Mouse (Mus musculus) hindlimb bud, embryonic 11.5 days (tissue): ENCODE measurements at regions not wholly inside any gene's neighbourhood (a gene's known extent, or its start where the extent isn't known, plus 50 kb on each side); places are given as distances from the start of the nearest gene placed in this dataset.

ENCODE experiments used
- DNase-seq: peaks from one replicate; pipeline ENCODE4 v3.0.0-alpha.2; 2012; ENCODE audit warnings: low read depth, low spot score; ENCODE audit errors: extremely low spot score

GRCm38 (mm10) chr1:163190841-163191240 lies 105.4 kb upstream of the Mroh9 start:
- DNase-seq: no peak

- DNase-seq: no peak
Observed at GRCm38 (mm10) chr1:163181851-163182250, 96.4 kb upstream of the Mroh9 start.

GRCm38 (mm10) chr1:163177011-163177410 lies 91.5 kb upstream of the Mroh9 start:
- peak; percentile 41 for DNase-seq

GRCm38 (mm10) chr1:163167051-163167450 lies 81.6 kb upstream of the Mroh9 start:
- DNase-seq: no peak

- no peak for DNase-seq
Observed at GRCm38 (mm10) chr1:163163636-163164035, 78.2 kb upstream of the Mroh9 start.

- DNase-seq: no peak
Observed at GRCm38 (mm10) chr1:163159911-163160310, 74.4 kb upstream of the Mroh9 start.

GRCm38 (mm10) chr1:163158491-163158890 lies 73.0 kb upstream of the Mroh9 start:
- DNase-seq: no peak

GRCm38 (mm10) chr1:163150203-163150855 lies 64.9 kb upstream of the Mroh9 start:
- DNase-seq: peak; percentile 81

- DNase-seq: no peak
Observed at GRCm38 (mm10) chr1:163146641-163147040, 61.2 kb upstream of the Mroh9 start.

- DNase-seq: no peak
Observed at GRCm38 (mm10) chr1:163143113-163143512, 57.6 kb upstream of the Mroh9 start.

GRCm38 (mm10) chr1:163141471-163141870 lies 56.0 kb upstream of the Mroh9 start:
- no peak for DNase-seq

- DNase-seq: no peak
Observed at GRCm38 (mm10) chr1:163138179-163138578, 52.7 kb upstream of the Mroh9 start.
